Mouse (Mus musculus): ENCODE data around the gene Spata6.

Spata6 gene

DNA sequence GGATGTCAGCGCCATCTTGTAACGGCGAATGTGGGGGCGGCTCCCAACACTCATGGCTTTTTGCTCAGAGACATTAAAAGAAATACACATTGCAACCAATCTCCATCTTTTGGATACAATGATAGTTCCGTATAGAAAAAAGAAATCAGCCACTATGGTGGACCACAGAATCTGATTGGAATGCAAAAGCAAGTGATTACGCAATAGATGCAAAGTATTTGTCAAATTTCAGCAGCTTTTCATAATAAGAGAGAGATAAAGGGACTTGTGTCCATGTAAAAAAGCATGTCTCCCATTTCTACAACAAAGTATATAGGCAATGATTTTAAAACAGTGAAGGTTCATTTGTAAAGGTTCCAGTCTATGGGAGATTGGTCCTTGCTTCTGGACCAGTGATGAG, 119.1 kb downstream of the Spata6 start:
- DNase-seq (ENCODE audit: extremely low read depth, low read depth), result no peak

DNA sequence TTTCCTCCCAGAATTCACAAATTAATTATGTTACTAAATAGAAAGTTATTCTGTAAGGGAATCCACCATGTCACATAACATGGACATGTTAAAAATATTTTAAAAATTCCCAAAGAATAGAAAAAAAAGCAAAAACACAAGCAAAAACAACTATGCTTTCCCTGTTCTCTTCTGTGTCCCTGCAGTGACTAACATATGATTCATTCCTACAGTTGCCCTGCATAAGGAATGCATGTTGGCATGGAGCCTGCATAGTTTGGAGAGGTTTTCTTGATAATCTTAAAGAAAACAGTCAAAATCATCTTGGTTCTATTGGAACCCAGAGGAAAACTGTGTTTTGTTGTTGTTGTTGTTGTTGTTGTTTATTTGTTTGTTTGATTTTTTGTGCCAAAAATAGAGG, 132.8 kb downstream of the Spata6 start:
- no peak for DNase-seq (ENCODE audit: extremely low read depth, low read depth)

DNA sequence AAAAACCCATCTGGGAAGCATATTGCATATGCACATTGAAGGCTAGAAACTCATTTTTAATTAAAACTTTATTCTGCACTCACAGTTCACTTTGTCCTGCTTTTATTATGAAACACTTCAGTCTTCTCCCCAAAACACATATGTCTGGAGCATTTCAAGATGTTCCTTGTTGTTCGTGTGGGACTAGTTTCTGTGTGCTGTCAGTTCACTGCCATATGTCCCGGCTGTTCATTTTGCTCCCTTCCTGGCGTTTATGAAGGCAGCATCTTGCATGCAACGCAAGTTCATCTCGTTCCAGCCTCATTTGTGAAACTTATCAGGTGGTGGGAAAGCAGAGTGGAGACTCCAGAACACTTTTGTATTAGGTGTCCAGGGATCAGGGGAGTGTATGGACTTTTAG, 146.9 kb downstream of the Spata6 start:
- DNase-seq (ENCODE audit: extremely low read depth, low read depth), result no peak

DNA sequence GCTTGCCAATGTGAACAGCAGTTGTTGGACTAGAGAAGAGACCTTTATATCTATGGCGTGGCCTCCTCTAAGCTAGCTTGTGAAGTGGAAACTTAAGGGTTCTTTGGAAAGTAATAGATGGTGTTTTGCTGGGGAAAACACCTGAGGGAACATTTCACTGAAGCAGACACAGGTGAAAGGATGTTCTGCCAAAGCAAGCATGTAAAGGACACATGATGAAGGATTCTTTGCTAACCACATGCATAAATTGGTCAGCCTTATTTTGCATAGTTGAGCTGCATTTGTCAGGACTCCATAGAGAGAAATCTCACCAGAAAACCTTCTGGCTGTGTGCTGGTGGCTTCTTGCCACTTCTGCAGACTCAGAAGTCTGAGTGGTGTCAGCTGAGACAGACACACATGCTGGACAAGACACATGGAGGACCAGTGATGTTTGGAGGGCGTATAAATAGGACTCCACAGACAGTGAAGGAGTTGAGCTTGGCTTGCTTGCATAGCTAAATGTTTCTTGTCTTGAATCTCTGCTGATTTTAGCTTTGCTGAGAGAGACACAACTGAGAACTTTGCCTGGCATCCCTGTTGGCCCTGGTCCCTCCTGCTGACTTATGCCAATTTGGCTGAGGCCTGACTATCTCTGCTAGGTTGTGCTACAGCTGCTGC, 148.1 kb downstream of the Spata6 start:
- no peak for DNase-seq (ENCODE audit: extremely low read depth, low read depth)

All from MEL-GATA-1-ER (cell line).